Mouse (Mus musculus): ENCODE data around the gene Tas1r1.
A peak's percentile ranks its signal among the peaks of the same experiment; 100 is the strongest.

Tas1r1 gene

DNA sequence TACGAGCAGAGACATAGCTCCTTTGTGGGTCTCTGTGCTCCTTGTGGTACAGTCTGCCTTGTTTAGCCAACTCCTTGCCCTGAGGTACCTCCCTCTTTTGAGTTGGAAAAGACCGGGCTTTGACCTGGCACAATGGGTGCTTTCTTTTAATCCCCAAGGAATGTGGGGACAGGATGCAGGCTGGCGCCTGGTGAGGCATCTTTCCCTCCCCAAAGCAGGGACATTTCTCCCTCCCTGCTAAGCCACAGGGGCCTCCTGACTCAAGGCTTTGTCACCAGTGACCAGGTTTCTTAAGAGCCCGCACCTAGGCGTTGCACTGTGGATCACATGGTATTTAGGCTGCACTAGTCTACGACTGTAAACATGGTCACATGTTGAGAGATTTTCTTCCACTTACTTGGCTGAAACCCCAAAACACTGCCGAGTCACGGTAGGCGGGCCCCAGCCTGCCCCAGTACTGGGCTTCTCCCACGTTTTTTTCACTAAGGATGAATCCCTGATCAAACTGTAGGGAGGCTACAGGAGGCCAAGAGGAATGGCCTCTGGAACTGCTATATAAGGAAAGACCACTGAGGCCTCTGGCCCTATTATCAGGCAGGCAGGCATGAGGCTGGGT, 28.2 kb downstream of the Tas1r1 start:
- DNase-seq (ENCODE audit: low read depth, low spot score): peak; percentile 54

DNA sequence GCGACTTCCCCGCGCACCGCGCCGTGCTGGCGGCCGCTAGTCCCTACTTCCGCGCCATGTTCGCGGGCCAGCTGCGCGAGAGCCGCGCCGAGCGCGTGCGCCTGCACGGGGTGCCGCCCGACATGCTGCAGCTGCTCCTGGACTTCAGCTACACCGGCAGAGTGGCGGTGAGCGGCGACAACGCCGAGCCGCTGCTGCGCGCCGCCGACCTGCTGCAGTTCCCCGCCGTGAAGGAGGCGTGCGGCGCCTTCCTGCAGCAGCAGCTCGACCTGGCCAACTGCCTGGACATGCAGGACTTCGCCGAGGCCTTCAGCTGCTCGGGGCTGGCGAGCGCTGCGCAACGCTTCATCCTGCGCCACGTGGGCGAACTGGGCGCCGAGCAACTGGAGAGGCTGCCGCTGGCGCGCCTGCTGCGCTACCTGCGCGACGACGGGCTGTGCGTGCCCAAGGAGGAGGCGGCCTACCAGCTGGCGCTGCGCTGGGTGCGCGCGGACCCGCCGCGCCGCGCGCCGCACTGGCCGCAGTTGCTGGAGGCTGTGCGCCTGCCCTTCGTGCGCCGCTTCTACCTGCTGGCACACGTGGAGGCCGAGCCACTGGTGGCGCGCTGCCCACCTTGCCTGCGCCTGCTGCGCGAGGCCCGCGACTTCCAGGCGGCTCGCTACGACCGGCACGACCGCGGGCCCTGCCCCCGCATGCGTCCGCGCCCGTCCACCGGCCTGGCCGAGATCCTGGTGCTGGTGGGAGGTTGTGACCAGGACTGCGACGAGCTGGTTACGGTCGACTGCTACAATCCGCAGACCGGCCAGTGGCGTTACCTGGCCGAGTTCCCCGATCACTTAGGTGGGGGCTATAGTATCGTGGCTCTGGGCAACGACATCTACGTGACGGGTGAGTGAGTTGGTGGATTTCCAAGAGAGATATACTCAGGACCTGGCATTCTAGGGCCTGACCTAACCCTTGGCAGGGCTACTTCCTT, 29.0 kb downstream of the Tas1r1 start:
- DNase-seq (ENCODE audit: low read depth, low spot score): peak; percentile 81

DNA sequence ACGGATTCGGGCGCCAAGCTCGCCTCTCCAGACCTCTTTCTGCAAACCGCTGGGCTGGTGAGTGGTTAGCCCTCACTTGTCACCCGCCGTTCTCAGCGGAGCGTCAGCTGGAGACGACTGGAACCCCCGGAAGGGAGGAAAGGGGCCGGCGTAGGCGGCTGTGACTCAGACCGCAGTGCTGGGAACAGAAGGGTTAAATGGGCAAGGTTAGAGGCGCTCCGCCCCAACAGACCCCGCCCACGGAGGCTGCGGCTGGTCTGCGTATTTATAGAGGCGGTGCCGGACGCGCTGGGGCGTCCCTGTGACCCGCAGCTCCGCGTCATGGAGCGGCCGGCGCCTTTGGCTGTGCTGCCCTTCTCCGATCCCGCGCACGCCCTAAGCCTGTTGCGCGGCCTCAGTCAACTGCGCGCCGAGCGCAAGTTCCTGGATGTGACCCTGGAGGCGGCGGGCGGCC, 29.7 kb downstream of the Tas1r1 start, which contains the start of gene Klhl21:
Klhl21 (plus strand) TSS at position 182 of the 454 bp plus-strand sequence.
- peak; percentile 96 for DNase-seq (ENCODE audit: low read depth, low spot score)

DNA sequence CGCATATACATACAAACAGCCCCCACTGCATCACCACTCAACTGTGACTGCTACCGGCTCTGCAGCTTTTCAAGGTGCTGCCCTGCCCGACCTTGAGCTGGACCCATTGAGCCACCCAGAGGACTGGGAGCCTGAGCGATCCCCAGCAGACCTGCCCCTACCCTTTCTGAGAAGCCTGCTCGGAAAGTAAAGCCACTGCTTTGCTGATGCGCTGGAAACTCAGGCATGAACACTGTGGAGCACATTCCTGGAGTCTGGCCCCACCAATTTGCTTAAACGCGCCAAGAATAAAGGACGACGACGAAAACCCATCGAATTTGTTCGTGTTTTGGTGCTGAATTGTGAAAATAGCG, 30.2 kb downstream of the Tas1r1 start:
- DNase-seq (ENCODE audit: low read depth, low spot score): no peak

DNA sequence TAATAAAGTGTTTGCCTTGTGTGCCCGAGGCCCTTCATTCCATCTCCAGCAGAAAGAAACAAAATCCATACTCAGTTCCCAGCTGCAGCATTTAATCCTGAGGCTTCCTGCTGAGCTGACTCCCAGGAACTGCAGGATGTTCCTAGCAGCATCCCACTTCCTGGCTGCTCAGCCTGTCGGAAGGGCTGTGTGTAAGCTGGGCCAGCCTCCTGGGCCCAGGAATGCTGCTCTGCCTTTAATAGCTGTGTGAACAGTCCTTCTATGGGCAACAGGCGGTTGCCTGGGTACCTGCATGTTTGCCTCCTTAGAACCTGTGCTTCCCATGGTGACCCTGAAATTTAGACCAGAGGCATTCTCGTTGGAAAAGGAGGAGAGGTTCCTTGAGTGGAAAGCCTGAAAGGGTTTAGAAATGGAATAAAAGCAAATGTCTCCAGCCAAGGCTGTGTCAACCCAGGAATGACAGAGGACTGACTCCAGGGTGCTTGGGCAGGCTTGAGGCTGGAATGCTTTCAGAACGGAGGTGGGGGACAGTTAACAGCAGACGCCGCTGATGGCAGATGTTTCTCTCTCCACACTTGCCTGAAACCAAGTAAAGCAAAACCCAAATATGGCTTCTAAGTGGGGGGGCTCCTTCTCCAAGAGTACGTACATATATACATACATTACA, 30.8 kb downstream of the Tas1r1 start:
- no peak for DNase-seq (ENCODE audit: low read depth, low spot score)

DNA sequence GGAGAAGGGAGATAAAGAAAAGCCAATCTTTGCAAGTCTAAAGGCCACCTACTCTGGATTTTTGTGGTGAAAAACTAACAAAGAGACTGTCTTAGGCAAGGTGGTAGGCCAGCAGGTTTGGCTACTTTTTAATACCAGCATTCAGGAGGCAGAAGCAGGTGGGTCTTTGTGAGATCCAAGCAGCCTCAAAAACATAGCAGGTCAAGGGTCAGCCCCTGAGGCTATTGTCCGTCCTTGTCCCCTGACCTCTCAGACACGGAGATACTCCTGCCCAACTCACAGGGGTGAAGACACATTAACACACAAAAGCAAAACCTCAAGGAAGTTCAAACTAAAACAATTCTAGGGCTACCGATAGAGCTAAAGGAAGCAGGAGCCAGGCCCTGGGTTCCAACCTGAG, 31.6 kb downstream of the Tas1r1 start:
- DNase-seq (ENCODE audit: low read depth, low spot score): no peak

DNA sequence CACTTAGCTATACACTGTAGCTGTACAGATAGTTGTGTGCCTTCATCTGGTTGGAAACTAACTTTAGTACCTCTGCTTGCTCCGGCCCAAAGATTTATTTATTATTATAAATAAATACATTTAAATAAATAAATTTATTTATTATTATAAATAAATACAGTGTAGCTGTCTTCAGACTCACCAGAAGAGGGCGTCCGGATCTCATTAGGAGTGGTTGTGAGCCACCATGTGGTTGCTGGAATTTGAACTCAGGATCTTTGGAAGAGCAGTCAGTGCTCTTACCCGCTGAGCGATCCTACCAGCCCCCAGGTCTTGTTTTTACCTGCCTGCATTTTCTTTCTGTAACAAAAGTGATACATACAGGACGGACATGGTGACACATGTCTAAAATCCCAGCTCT, 32.2 kb downstream of the Tas1r1 start:
- no peak for DNase-seq (ENCODE audit: low read depth, low spot score)

DNA sequence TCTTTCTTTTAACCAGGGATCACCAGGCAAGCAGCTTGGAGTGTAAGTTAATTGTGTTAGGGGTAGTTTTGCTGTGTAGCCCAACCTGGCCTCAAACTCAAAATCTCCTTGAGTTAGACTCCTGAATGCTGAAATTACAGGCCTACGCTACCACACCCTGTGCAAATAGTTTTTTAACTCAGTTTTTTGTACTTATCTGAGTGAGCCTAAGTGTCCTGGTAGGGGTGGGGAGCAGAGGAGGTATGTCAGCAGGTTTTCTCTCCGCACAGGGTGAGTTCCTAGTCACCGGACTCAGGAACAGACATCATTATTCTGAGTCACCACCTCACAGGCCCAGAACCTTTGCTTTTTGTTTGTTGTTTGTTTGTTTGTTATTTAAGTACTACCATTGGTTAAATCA, 36.3 kb downstream of the Tas1r1 start:
- DNase-seq (ENCODE audit: low read depth, low spot score): no peak

DNA sequence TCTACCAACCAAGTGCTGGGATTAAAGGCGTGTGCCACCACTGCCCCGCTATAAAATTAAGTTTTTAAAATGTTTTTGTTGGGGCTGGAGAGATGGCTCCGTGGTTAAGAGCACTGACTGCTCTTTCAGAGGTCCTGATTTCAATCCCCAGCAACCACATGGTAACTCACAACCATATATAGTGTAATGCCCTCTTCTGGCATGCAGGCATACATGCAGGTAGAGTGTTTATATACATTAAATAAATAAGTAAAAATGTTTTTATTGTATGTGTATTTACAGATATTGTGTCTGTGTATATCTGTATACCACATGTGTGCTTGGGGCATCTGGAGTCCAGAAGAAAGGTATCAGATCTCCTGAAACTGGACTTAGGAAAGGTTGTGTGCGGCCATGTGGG, 37.0 kb downstream of the Tas1r1 start:
- no peak for DNase-seq (ENCODE audit: low read depth, low spot score)

DNA sequence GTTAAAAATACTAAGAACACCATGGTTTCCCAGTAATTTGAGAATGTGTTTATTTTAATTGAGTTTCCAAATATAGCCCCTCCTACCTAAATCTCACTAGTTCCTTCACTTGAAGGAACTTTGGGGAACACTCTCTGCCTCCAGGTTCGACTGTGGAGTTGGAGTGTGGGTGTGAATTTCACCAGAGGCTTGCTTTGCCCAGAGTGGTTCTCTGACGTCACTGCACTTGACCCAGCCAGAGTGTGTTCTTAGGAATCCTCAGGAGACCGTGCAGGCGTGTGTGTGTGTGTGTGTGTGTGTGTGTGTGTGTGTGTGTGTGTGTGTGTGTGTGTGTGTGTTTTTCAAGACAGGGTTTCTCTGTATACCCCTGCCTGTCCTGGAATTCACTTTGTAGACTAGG, 37.5 kb downstream of the Tas1r1 start:
- DNase-seq (ENCODE audit: low read depth, low spot score): no peak

DNA sequence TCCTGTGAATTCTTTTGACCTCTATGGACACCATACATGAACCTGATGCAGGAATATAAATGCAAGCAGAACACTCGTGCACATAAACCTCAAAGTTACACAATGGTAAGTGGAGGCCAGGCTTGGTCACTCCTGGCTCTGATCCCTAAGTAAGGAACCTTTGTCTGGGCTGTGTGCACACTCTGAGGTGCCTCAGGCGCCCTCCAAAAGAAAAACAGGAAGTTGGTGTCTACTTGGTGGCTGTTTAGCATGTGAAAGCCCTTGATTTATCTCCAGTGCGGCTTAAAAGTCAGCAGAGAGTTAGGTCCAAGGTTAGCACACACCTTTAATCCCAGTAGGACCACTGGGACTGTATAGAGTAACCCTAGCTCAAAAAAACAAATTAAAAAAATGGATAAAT, 38.9 kb downstream of the Tas1r1 start:
- DNase-seq (ENCODE audit: low read depth, low spot score): no peak

DNA sequence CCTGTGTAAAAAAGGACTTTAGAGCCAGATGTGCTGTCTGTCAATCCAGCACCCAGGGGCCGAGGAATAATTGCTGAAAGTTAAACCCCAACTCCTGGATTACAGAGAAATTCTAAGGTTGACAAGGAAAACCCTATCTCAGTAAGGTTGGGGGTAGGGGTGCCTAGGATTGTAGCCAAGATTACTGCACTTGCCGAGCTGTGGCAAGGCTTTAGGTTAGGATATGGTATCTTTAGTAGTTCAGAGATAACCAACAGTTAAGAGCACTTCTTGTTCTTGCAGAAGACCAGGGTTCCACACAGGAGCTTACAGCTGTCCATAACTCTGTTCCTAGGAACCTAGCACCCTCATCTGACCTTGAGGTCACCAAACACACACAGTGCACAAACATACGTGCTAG, 40.7 kb downstream of the Tas1r1 start:
- no peak for DNase-seq (ENCODE audit: low read depth, low spot score)

DNA sequence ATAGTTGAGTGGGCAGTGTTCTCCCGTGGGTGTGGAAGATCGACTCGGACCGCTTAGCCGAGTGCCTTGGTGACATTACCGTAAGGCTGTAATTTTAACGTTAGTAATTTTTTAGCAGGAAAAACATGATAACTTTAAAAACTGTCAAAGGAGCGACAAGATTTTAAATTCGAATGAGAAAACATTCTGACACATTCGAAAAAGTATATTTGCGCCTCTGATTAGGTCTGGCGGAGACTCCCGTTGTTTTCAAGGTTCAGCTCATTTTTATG, 41.5 kb downstream of the Tas1r1 start:
- DNase-seq (ENCODE audit: low read depth, low spot score): no peak

DNA sequence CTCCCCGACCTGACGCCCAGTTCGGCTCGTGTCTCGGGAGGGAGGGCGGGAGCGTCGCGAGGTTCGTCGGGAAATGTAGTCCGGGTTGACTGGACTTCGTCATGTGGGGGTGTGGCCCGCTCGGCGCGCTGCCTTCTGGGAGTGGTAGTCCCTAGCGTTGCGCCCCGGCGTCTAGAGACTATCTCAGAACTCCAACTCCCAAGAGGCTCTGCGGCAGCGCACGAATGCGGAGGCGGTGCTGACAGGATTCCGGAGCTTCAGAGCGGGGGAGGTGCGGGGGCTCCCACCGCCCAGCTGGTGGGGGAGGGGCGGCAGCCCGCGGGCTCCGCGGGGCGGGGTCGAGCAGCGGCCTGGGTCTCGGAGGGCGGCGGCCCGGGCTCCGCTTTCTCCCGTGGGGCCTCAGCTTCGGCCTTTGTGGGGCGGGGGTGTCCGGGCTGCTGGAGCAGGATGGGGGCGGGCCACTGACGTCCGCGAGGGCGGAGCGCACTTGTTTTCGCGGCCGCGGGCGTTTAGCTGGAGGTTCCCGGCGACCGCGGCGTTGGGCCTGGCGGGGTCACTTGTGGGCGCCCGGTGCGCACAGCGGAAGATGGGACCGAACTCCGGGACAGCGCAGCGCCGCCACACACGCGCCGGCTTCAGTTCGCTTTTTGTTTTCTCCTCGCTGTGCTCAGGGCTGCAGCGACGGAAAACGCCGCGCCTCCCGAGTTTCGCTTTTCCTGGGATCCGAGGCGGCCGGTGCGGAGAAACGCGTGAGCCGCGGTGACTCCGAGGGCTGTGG, 42.0 kb downstream of the Tas1r1 start, which contains the start of gene Phf13:
Phf13 (minus strand) TSS at position 86 of the 778 bp plus-strand sequence.
- peak; percentile 99 for DNase-seq (ENCODE audit: low read depth, low spot score)

DNA sequence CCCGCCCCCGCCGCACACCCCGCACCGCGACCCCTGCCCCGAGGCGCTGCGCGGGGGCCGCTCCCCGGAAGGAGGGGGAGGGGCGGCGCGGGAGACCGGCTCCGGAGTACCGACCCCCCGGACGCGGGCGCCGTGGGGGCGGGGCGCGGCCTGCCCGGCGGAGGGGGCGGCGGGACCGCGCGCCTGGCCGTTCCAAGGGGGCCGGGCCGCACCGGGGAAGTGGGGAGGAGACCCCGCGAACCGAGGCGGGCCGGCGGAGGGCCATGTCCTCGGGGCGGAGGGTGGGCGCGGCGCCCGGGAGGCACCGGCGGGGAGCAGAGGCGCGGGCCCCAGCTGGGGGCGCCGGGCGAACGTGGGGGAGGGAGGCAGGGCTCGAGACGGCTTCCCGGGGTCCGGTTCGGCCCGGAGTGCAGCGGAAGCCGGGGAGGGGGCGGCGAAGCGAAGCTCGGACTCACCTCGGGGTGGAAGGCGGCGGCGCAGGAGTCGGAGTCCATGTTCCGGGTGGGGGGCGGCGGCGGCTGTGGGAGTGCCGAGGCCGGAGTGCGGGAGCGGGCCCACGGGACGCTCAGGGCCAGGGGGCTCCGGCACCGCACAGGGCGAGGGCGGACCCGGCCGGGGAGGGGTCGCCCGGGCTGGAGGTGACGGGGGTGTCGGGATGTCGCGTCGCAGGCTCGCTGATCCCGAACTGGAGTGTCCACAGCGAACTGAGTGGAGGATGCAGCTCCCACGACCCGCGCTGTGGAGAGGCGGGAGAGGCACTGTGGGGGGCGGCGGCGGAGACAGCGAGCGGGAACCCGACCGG, 42.8 kb downstream of the Tas1r1 start:
- peak; percentile 35 for DNase-seq (ENCODE audit: low read depth, low spot score)

DNA sequence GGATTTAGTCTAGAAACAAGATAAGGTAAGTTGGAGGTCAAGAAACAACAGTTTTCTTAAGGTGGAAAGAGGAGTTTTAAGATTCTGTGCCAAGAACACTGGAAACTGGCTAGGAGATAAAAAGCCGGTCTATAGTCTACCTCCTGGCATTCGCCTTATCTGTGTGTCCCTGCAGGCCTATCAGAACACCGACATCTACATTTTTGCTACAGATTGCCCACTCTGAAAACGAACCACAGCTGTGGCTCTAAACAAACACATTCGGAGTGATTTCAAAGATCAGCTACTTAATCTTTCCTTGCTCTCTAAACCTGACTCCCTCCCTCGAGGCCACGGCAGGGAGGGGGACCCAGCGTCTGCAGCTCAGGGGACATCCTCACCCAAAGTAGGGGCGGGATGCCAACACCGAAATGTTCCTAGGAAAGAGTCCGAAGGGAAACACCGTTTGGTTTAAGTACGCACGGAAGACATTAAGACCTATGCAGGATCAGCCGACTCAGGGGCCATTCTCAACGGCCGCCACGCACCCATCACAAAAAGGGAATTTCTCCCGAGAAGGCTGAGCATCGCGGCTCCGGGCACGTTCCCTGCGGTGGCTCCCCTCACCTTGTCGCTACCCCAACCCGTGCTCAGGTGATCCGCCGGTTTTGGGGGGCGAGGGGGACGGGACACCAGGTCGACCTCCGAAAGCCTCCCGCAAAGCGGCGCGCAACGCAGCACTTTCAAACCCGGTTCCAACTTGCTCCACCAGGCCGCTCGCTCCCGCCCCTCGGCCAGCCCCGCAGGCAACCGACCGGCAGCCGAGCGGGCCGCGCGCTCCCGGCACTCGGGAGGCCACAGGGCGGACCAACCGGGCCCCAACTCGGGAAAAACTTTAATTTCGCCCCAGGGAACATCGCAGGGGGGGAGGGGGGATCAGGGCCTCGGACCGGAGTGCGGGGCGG, 43.9 kb downstream of the Tas1r1 start:
- peak; percentile 46 for DNase-seq (ENCODE audit: low read depth, low spot score)

DNA sequence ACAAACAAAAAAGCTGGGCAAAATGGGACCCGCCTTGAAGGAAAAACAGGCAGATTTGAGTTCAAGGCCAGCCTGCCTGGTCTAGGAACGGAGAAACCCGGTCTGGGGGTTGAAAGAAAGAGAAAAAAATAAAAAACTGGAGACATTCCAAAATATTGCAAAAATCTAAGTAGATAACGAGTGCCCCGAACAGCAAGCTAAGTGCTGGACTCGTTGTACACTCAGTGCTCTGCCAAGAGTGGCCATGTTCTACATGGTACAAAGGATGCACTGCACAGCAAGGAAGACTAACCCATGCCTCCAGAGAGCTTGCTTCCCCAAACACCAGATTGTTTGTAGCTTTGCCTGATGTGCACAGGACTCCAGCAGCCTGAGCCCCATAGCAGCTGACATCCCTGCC, 45.3 kb downstream of the Tas1r1 start:
- no peak for DNase-seq (ENCODE audit: low read depth, low spot score)

DNA sequence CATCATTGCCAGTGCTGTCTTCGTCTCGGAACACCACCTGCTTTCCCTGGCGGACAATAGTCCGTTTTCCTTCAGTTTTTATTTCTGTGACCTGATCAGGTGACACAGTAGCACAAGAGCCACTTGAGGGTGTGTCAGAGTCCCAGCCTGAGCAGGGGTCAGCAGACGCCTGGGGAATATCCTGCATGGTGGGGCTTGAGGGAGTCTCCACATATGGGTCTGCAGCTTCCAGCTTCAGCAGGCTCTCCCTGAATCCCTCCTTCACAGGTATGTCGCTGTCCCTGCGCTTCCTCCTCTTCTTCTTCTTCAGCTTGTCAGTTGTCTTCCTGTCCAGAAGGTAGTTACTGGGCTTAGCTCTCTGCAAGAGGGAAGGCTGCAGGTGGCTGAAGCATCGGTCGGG, 46.3 kb downstream of the Tas1r1 start:
- DNase-seq (ENCODE audit: low read depth, low spot score): no peak

DNA sequence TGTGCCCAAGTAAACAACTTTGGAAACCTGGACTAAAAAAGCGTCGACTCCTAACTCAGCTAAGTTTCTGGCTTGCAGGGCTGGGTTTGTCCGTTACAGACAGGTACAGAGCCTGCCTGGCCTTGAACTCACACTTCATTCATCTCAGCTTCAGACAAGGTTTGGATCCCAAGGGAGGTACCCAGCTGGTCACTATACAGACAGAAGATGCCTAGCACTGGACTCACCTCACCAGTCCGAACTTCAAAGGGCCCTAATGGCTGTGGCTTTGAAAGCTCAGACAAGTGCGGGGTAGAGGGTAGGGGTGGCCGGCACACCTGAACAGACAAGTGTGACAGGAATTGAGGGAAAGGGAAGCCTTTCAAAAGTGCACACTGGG, 49.3 kb downstream of the Tas1r1 start:
- DNase-seq (ENCODE audit: low read depth, low spot score): peak; percentile 40
